ENCODE assay signal across 25 mouse cellular contexts in the genomic region with DNA sequence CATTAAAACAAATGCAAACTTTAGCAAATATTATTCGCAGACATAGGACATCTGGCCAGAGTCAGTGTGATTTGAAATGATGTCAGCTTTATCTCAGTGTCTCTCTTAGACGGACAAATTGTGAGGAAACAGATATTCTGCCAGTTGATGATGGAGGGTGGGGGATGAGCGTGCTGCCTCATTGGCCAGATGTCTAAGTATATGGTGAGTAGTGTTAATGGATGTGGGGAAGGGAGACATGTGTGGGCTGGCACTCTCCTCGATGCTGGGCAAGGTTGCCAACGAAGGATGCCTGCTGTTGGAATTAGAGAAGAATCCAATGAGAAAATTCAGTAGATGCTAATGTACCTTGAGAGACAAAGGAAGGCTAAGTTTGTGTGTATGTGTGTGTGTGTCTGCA. TPM values are rescaled to one million over a fixed set of nuclear protein-coding genes. Genes with fewer than 3 reads are reported as not detected.
DNase-seq lines count a peak whose midpoint lies in the region; ATAC-seq lines count a peak whose summit lies in the region.
"Had no signal": no experiment of that assay in that cellular context is flagged by ENCODE, and none has a peak within 500 bp of the region (broad histone marks: within the 10 kb centered on the region; RNA-seq: fewer than 3 reads in every experiment).

No protein-coding gene starts in this region.

- no peak overlapping the region for H3K9ac ChIP-seq in forebrain, embryonic 14.5 days (ENCODE audit: low read length)
- H3K9ac ChIP-seq in forebrain, embryonic 15.5 days (replicated peaks), result no peak overlapping the region
- H3K9ac ChIP-seq: kidney, embryonic 15.5 days had no signal

- H3K27ac ChIP-seq in forebrain, embryonic 14.5 days (ENCODE audit: low read depth, low read length), result no peak overlapping the region
- no peak overlapping the region for H3K27ac ChIP-seq in forebrain, embryonic 15.5 days (replicated peaks)
- H3K27ac ChIP-seq: embryonic facial prominence, embryonic 10.5 days; hindbrain, embryonic 10.5 days; kidney, embryonic 15.5 days had no signal

- no peaks in the 10 kb centered on the region for H3K27me3 ChIP-seq in forebrain, embryonic 14.5 days (replicated peaks; ENCODE audit: control insufficient read depth, insufficient read depth, low read length)
- H3K27me3 ChIP-seq in forebrain, embryonic 15.5 days, result no peaks in the 10 kb centered on the region
- H3K27me3 ChIP-seq: kidney, embryonic 15.5 days had no signal

- peak; percentile 48; the same call in 1 of the 2 replicates for ATAC-seq in forebrain, embryonic 14.5 days
- ATAC-seq in forebrain, embryonic 15.5 days (replicated peaks), result no peak
- ATAC-seq: activated CD4-positive, CD25-positive, alpha-beta regulatory T cell, adult 4 months had no signal

- H3K4me1 ChIP-seq in forebrain, embryonic 14.5 days (ENCODE audit: control insufficient read depth, insufficient read depth, low read length), result no peaks in the 10 kb centered on the region; the same call in 1 of the 2 replicates
- peaks cover 17% of the 10 kb centered on the region for H3K4me1 ChIP-seq in forebrain, embryonic 15.5 days
- H3K4me1 ChIP-seq: embryonic facial prominence, embryonic 10.5 days had no signal

- H3K36me3 ChIP-seq in forebrain, embryonic 14.5 days (ENCODE audit: control insufficient read depth, insufficient read depth, low read length), result no peaks in the 10 kb centered on the region
- no peaks in the 10 kb centered on the region for H3K36me3 ChIP-seq in forebrain, embryonic 15.5 days
- H3K36me3 ChIP-seq: embryonic facial prominence, embryonic 10.5 days; hindbrain, embryonic 10.5 days; kidney, embryonic 15.5 days had no signal

- no peaks in the 10 kb centered on the region for H3K9me3 ChIP-seq in forebrain, embryonic 14.5 days (replicated peaks; ENCODE audit: control insufficient read depth, low read length)
- no peaks in the 10 kb centered on the region for H3K9me3 ChIP-seq in forebrain, embryonic 15.5 days
- H3K9me3 ChIP-seq: embryonic facial prominence, embryonic 10.5 days; hindbrain, embryonic 10.5 days; kidney, embryonic 15.5 days had no signal

- peak; percentile 16 for DNase-seq in cerebellum, adult 11 months
- DNase-seq in cerebellum, adult 18-20 months, result no peak
- peak; percentile 39 for DNase-seq in forebrain, embryonic 14.5 days (ENCODE audit: low spot score)
- DNase-seq in layer of hippocampus, adult 8-10 months (ENCODE audit: low spot score in 2 of 2), result peak; percentile 30 to 51
- DNase-seq in layer of hippocampus, postnatal 10 days (ENCODE audit: low spot score in 2 of 2), result no peak
- peak; percentile 56 to 59 for DNase-seq in right cerebral cortex, postnatal 10 days (ENCODE audit: low spot score in 2 of 2)
- no peak for DNase-seq in right cerebral cortex, postnatal 36 days (ENCODE audit: low spot score in 2 of 2)
- DNase-seq: adrenal gland, adult 8-10 months; gastrocnemius, postnatal 14 days; heart, adult 11 months; heart, postnatal 10 days; kidney, adult 11 months; kidney, postnatal 4 days; lung, postnatal 36 days; midbrain, embryonic 14.5 days; right cerebral cortex, postnatal 25 days; thymus, postnatal 14 days had no signal

- no peak overlapping the region for H3K4me2 ChIP-seq in forebrain, embryonic 14.5 days (ENCODE audit: low read length)
- H3K4me2 ChIP-seq in forebrain, embryonic 15.5 days (replicated peaks), result no peak overlapping the region
- H3K4me2 ChIP-seq: heart, embryonic 11.5 days; kidney, embryonic 15.5 days had no signal

- H3K4me3 ChIP-seq in forebrain, embryonic 14.5 days (ENCODE audit: low read depth, low read length), result no peak overlapping the region
- H3K4me3 ChIP-seq in forebrain, embryonic 15.5 days, result no peak overlapping the region
- H3K4me3 ChIP-seq: embryonic facial prominence, embryonic 10.5 days; hindbrain, embryonic 10.5 days; kidney, embryonic 15.5 days had no signal

- 71% methylated on average over 5 of the region's 5 CpGs for WGBS in forebrain, embryonic 14.5 days
- 67% methylated on average over 5 of the region's 5 CpGs for WGBS in forebrain, embryonic 15.5 days

RNA-seq across cellular contexts. Expression of a gene that starts 25.6 kb away (rescaled TPM):
- polyA plus RNA-seq in forebrain, embryonic 14.5 days (2014; fragmentation: Nextera tagmentation; extraction: Ambion mirVana), result 75.8 and 118 TPM in 2 replicates
- 146 and 173 TPM in 2 replicates for polyA plus RNA-seq in forebrain, embryonic 15.5 days (2015; fragmentation: Nextera tagmentation; extraction: Ambion mirVana)
- total RNA-seq in layer of hippocampus, adult 8-10 months (2022), result 100 to 1,000 TPM; 328 to 354 (median 345) TPM
- total RNA-seq in layer of hippocampus, postnatal 10 days (2021), result 100 to 1,000 TPM; 275 to 280 TPM
- total RNA-seq: megakaryocyte-erythroid progenitor cell, adult 5-6 weeks had no signal
- polyA plus RNA-seq: activated CD4-positive, CD25-positive, alpha-beta regulatory T cell, adult 4 months; liver, adult 2 months had no signal

Comparison
In these comparisons a context has a peak if more than half of its experiments do, and no peak if none do; other contexts are left out.
1. DNase-seq: peak in cerebellum, adult 11 months (single experiment), forebrain, embryonic 14.5 days (single experiment), layer of hippocampus, adult 8-10 months (2 of 2) and right cerebral cortex, postnatal 10 days (2 of 2); none in cerebellum, adult 18-20 months (0 of 2), layer of hippocampus, postnatal 10 days (0 of 2) and right cerebral cortex, postnatal 36 days (0 of 2).